Mouse (Mus musculus) forebrain, embryonic 10.5 days (tissue): ENCODE data around the gene Vmn1r120. TPM values are rescaled to one million over a fixed set of nuclear protein-coding genes. Genes with fewer than 3 reads are reported as not detected.
"Not testable (repeated sequence)": the region's sequence is repeated elsewhere in the genome, so short reads cannot be mapped to it uniquely, and the experiment has no call there.

Experiments
- DNase-seq: peaks from one replicate; pipeline ENCODE4 v3.0.0-alpha.2; 2017; ENCODE audit warnings: low spot score; ENCODE audit errors: extremely low spot score
- H3K27ac ChIP-seq: fragments of 300-500 bp; sonication (generic); 2 replicates; pipeline ENCODE4 v1.5.1; 2016; ENCODE audit warnings: mild to moderate bottlenecking
- H3K27me3 ChIP-seq: fragments of 300-500 bp; sonication (generic); 2 replicates; pipeline ENCODE4 v1.6.1; 2016; ENCODE audit warnings: mild to moderate bottlenecking; ENCODE audit not compliant: poor library complexity, severe bottlenecking
- H3K36me3 ChIP-seq: fragments of 300-500 bp; sonication (generic); replicated peaks from 2 replicates; pipeline ENCODE4 v1.6.1; 2016; ENCODE audit warnings: mild to moderate bottlenecking, moderate library complexity
- H3K4me1 ChIP-seq: fragments of 300-500 bp; sonication (generic); 2 replicates; pipeline ENCODE4 v1.6.1; 2016
- H3K4me3 ChIP-seq: fragments of 300-500 bp; sonication (generic); 2 replicates; pipeline ENCODE4 v1.5.1; 2016; ENCODE audit warnings: mild to moderate bottlenecking, moderate library complexity
- H3K9me3 ChIP-seq: fragments of 300-500 bp; sonication (generic); 2 replicates; pipeline ENCODE4 v1.6.1; 2016; ENCODE audit warnings: mild to moderate bottlenecking, moderate library complexity
- WGBS: fragments of 180-500 bp; shearing (Covaris S2); methylation state at CpG from one replicate; pipeline ENCODE4 v1.1.7; 2016; 5-methylcytosine and 5-hydroxymethylcytosine counted together
- polyA plus RNA-seq: library from polyadenylated mRNA; unstranded; fragments of >200 nt; fragmentation: Nextera tagmentation; extraction: Ambion mirVana; gene quantifications from 2 replicates; pipeline ENCODE4 v1.2.1, GENCODE M21; 2016

The Vmn1r120 gene
- not detected in 2 replicates for polyA plus RNA-seq

GRCm38 (mm10) chr7:21053684-21054083 is at the start of gene Vmn1r120:
Vmn1r120 (minus strand) TSS chr7:21053784.
- not testable (repeated sequence) for H3K27me3 ChIP-seq

GRCm38 (mm10) chr7:21098413-21098812 is 44.8 kb upstream of the Vmn1r120 start, which contains the start of gene Vmn1r121:
Vmn1r121 (minus strand) TSS chr7:21098513.
- H3K9me3 ChIP-seq, H3K27ac ChIP-seq, H3K27me3 ChIP-seq, H3K4me3 ChIP-seq, H3K36me3 ChIP-seq, DNase-seq, H3K4me1 ChIP-seq: not testable (repeated sequence)
- WGBS, result 73% methylated on average over 5 of the region's 5 CpGs

More at GRCm38 (mm10) chr7:21053684-21054083, at the start of gene Vmn1r120:
- 88% methylated on average over 1 of the region's 1 CpGs for WGBS
- H3K36me3 ChIP-seq, DNase-seq, H3K4me3 ChIP-seq, H3K27ac ChIP-seq, H3K9me3 ChIP-seq, H3K4me1 ChIP-seq: not testable (repeated sequence)

DNA sequence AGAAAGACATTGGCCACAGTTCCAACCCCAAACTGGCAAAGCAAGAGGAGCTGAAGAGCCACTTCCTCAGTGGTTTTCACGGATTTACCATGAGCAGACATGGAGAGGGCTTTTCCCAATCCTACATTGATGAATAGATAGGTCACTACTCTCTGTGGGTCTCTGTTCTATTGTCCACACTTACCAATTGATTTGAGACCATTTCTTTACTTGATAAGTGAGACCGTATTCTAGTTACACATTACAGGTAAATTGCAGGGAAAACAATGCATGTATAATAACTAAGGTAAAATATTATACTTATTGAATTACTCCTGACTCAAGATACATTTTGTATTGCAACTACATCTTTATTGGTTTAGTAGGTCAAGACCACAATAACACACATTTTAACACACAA is 41.2 kb downstream of the Vmn1r120 start, which contains the start of gene Vmn1r119:
Vmn1r119 (minus strand) TSS at position 101 of the 400 bp plus-strand sequence.
- no CpG with 5 or more reads among the region's 2 CpGs for WGBS

More for the DNA sequence above, 41.2 kb downstream of the Vmn1r120 start, which contains the start of gene Vmn1r119:
- not testable (repeated sequence) for DNase-seq, H3K27me3 ChIP-seq, H3K4me1 ChIP-seq, H3K4me3 ChIP-seq, H3K9me3 ChIP-seq, H3K27ac ChIP-seq, H3K36me3 ChIP-seq

Other genes with a start within 250 kb of the Vmn1r120 start
- gene Vmn1r114, start 241.6 kb downstream of the Vmn1r120 start, polyA plus RNA-seq, result not detected in 2 replicates
- gene Vmn1r115, start 208.8 kb downstream of the Vmn1r120 start, polyA plus RNA-seq, result not detected in 2 replicates
- gene Vmn1r116, start 181.5 kb downstream of the Vmn1r120 start, polyA plus RNA-seq, result not detected in 2 replicates
- gene Vmn1r117, start 169.7 kb downstream of the Vmn1r120 start, polyA plus RNA-seq, result not detected in 2 replicates
- not detected in 2 replicates for gene Vmn1r118, start 141.4 kb downstream of the Vmn1r120 start, polyA plus RNA-seq
- gene Vmn1r119, start 41.3 kb downstream of the Vmn1r120 start, polyA plus RNA-seq, result not detected in 2 replicates
- not detected in 2 replicates for gene Vmn1r121, start 44.7 kb upstream of the Vmn1r120 start, polyA plus RNA-seq
- gene Vmn1r122, start 80.3 kb upstream of the Vmn1r120 start, polyA plus RNA-seq, result not detected in 2 replicates
- not detected in 2 replicates for gene Vmn1r123, start 108.4 kb upstream of the Vmn1r120 start, polyA plus RNA-seq
- not detected in 2 replicates for gene Gm5157, start 136.6 kb upstream of the Vmn1r120 start, polyA plus RNA-seq
- not detected in 2 replicates for gene Vmn1r124, start 206.8 kb upstream of the Vmn1r120 start, polyA plus RNA-seq
- gene Vmn1r125, start 218.4 kb upstream of the Vmn1r120 start, polyA plus RNA-seq, result not detected in 2 replicates
- not detected in 2 replicates for gene Vmn1r126, start 247.7 kb upstream of the Vmn1r120 start, polyA plus RNA-seq